Mouse (Mus musculus): Measurements from ENCODE around the gene AC134908.4.
"Not testable (repeated sequence)": the region's sequence is repeated elsewhere in the genome, so short reads cannot be mapped to it uniquely, and the experiment has no call there.

The AC134908.4 gene

GRCm38 (mm10) chr17:25762591-25762990 lies 32.9 kb downstream of the AC134908.4 start:
- DNase-seq: no peak

- DNase-seq: peak; percentile 92
Measured at GRCm38 (mm10) chr17:25761561-25761970, 33.9 kb downstream of the AC134908.4 start.

- DNase-seq: no peak
Measured at GRCm38 (mm10) chr17:25760148-25760547, 35.3 kb downstream of the AC134908.4 start.

GRCm38 (mm10) chr17:25757691-25758090 lies 37.8 kb downstream of the AC134908.4 start:
- DNase-seq: no peak

- peak; percentile 94 for DNase-seq
Measured at GRCm38 (mm10) chr17:25756378-25757242, 38.8 kb downstream of the AC134908.4 start.

- no peak for DNase-seq
Measured at GRCm38 (mm10) chr17:25755627-25756377, 39.7 kb downstream of the AC134908.4 start.

- DNase-seq: no peak
Measured at GRCm38 (mm10) chr17:25755086-25755485, 40.4 kb downstream of the AC134908.4 start.

GRCm38 (mm10) chr17:25754241-25754640 lies 41.2 kb downstream of the AC134908.4 start, which contains the start of gene Msln:
Gene Msln, minus strand, starts transcription at chr17:25754378.
- no peak for DNase-seq

- DNase-seq: no peak
Measured at GRCm38 (mm10) chr17:25751446-25751845, 44.0 kb downstream of the AC134908.4 start.

- no peak for DNase-seq
Measured at GRCm38 (mm10) chr17:25749314-25749713, 46.1 kb downstream of the AC134908.4 start.

GRCm38 (mm10) chr17:25748238-25748637 lies 47.2 kb downstream of the AC134908.4 start:
- DNase-seq: no peak

- DNase-seq: no peak
Measured at GRCm38 (mm10) chr17:25744311-25744710, 51.1 kb downstream of the AC134908.4 start.

GRCm38 (mm10) chr17:25743831-25744230 lies 51.6 kb downstream of the AC134908.4 start:
- no peak for DNase-seq

GRCm38 (mm10) chr17:25741471-25741870 lies 54.0 kb downstream of the AC134908.4 start:
- DNase-seq: not testable (repeated sequence)
